Mouse (Mus musculus) left cerebral cortex, postnatal 14 days (tissue): ENCODE measurements around the gene Pbxip1. TPM values are rescaled to one million over a fixed set of nuclear protein-coding genes. Genes with fewer than 3 reads are reported as not detected.
A peak's percentile ranks its signal among the peaks of the same experiment; 100 is the strongest.

ENCODE experiments used
- DNase-seq, 2 experiments: peaks; one replicate each; pipeline ENCODE4 v3.0.0; 2021 to 2022; ENCODE audit warnings: low spot score in 2 of 2, mixed read lengths in 1 of 2
- intact Hi-C: fragments of 180-260 bp; cut with DNase I; formaldehyde crosslinking; loops from one replicate; pipeline ENCODE4 v1.15.1; 2025
- total RNA-seq, 2 experiments: library from RNA; stranded (reverse); gene quantifications; 2 replicates each; pipeline ENCODE4 v1.2.3; 2021

Gene Pbxip1
- total RNA-seq, 2 experiments from 2014 or later: 39.5 to 40.3 TPM

DNA sequence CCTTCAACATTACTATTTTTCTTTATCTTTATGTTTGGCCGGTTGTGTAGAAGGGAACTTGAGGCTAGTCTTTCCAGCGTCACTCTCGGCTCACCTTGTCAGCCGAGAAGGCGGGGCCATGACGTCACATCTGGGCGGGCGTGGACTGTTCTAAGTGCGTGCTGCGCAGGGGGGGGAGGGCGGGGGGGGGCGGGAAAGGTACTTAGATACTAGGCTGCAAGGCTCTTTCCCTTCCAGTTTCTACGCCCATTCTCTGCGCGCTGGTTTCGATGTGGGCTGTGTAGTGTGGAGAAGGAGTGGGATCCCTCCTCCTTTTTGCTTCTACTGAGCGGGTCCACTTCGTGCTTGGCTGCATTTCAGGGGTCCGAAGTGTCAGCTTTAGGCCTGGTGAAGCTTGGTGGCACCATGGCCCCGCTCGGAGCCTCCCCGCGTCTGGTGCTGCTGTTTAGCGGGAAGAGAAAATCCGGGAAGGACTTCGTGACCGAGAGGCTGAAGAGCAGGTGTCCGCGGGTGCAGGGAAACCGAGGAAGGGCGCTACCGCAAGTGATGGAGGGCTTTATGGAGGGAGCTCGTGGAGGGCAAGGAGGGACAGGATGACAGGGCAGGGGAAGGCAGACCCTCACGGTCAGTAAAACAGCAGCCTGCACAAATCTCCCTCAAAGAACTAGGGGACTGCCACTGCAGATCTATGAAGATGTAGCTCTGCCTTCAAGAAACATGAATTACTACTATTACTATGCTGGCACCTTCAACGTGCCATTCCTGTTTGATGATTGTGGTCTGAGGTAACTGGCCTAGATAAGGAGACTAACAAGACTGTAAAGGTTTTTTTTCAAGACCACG, 22.7 kb downstream of the Pbxip1 start:
- intact Hi-C loops: loop anchor here (10.0 kb wide), 1 partner anchor 396 kb away; no protein-coding TSS in a partner anchor

DNA sequence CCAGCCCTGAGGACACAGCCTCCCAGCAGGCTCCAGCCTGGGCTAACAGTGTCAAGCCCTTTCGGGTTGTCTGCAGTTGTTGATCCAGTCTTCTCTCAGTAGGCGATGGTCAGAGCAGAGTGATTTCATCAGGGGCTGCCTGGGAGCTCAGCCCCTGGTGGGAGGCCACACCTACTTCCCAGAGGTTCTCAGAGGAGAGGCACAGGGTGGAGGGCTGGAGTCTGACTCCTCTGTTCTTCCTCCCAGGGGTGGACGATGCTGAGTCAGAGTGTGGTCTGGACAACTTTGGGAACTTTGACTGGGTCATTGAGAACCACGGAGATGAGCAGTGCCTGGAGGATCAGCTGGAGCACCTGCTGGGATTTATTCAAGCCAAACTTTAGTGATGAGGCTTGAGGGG, 31.8 kb downstream of the Pbxip1 start:
- intact Hi-C loops: no loop called here

More for the DNA sequence above, 22.7 kb downstream of the Pbxip1 start:
- DNase-seq: peak; percentile 86 to 92

DNA sequence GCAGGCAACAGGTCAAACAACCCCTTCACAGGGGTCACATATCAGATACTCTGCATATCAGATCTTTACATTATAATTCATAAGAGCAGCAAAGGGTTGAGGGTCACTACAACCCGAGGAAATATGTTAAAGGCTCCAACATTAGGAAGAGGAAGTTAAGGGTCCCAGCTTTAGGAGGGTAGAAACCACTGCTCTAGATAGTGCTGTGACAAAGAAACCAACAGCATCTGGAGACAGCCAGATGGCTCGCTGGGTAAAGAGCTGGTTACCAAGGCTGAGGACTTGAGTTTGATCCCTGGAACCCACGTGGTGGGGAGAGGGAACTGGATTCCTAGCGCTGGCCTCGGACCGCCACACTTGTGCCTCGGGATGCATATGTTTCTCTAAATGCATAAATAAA, 35.8 kb downstream of the Pbxip1 start:
- DNase-seq: no peak
- intact Hi-C loops: no loop called here

More for the DNA sequence above, 31.8 kb downstream of the Pbxip1 start:
- no peak for DNase-seq

DNA sequence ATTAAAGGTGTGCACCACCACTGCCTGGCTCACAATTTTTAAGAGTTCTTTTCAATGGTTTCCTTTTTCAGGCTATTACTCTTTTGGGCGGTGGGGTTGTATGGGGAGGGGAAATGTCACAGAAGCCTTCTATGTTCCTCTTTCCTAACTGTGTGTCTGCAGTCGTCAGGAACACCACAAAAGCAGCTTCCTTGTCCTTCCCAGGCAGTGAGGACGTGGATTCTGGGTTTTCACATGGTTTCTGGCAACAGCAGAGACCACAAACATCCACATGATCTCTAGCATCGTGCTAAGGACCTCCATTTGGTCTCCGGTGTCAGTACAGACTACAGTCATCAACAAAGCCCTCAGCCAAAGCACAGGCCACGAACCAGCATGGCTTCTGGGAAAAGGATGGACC, 37.3 kb downstream of the Pbxip1 start:
- no peak for DNase-seq
- intact Hi-C loops: no loop called here

DNA sequence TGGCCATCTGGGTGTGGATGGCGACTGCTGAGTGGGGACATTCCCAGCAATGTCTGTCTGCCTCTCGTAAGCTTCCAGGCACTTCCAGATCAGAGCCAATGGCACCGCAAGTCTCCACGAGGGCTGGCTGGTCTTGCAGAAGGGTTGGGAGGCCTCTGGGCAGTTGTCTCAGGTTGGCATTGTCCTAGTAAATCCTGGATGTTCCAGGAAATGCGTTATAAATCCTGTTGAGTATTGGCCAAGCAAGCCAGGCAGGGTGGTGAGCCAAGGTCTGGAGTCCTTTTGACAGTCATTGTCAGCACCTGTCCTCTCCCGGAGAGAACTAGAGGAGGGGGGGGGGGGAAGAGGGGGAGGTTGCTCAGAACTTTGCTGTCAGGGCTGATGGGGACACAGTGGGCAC, 42.5 kb downstream of the Pbxip1 start:
- no peak for DNase-seq
- intact Hi-C loops: no loop called here

DNA sequence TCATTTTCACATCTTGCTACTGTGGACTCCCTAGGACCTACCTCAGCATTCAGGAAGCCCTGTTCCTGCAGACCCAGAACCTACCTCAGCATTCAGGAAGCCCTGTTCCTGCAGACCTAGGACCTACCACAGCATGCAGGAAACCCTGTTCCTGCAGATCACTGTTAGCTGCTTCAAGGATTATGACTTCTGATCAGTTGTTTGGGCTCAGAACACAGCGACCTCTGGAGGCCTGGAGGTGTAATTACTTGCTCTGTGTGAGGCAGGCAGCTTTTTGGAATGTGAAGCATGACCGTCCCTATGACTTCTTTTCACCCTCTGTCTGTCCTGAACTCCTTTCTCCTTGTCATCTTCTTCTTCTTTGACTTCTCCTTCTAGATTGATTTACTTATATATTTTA, 45.0 kb downstream of the Pbxip1 start:
- intact Hi-C loops: loop anchor here (10.0 kb wide), 1 partner anchor 137 kb away; the partner anchor contains the start of gene Adam15

DNA sequence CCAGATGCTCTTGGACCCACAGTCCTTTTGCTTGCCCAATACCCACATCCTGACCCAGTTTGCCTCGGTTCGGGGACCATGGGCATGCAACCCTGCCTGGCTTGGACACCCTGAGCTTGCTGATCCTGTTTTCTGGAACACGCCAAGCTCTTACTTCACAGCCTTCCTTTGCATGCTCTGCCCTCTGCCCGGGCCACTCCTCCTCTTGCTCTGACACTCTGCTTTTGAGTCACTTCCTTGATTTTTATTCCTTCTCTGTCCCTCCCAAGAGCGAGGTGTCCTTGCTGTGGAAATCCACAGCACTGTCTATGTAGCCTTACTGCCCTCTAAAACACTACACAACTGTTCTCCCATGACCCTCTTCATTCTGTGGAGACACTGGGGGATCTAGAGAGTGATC, 45.7 kb downstream of the Pbxip1 start:
- intact Hi-C loops: loop anchor here (10.0 kb wide), 1 partner anchor 137 kb away; the partner anchor contains the start of gene Adam15
- no peak for DNase-seq

More for the DNA sequence above, 45.0 kb downstream of the Pbxip1 start:
- no peak for DNase-seq

DNA sequence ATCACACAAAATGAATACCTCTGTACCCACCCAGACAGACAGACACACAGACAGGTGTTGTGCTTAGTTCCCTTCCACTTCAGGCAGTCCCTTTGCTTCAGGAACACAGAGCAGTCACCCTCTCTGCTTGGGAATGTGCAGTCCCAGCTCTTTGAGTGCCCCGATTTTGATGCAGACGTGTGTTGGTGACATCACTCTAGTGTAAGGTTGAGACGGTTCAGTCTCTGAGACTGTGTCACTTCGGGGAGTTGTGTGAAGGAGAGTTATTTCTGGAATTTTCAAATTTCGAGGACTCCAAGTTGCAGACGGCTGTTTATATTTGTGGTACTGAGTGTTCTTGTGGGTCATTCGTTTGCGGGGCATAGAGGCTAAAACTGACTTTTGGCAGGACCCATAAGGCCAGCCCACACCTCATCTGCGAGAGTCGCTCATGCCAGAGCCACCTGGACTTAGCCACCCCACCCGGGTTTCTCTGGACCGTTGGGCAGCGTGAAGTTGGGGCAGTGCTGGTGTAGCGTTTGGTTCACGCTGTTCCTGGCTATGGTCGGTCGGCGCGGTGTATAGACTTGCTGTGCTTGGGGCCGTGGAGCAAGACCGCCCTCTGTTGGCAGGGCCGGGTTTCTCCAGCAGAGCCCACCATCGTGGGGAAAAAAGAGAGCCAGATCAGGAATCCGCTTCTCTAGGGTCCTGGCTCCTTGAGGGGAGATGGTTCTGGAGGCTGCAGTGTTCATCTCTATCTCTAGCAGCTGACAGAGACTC, 48.4 kb downstream of the Pbxip1 start:
- intact Hi-C loops: loop anchor here (5.0 to 10.0 kb wide), 3 partner anchors 33 to 140 kb away; partner anchors contain the start of genes Adam15 and Pmvk
- DNase-seq: peak; percentile 31 to 68

DNA sequence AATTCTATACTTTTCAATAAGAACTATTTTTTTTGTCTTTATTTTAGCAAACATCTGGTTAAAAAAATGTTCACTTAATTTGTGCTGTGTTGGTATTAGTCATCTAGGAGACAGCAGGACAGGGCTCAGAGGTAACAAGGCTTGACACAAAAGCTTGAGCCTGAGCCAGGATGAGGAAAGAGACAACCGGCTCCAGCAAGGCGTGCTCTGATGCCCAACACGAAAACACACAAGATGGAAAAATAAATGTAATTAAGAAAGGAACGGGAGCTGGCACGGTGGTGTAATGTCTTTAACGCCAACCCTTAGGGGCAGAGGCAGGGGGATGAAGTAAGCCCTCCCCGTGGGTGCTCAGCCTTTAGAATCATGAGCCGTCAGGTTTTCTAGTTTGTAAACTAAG, 49.6 kb downstream of the Pbxip1 start:
- intact Hi-C loops: loop anchor here (5.0 to 10.0 kb wide), 3 partner anchors 34 to 141 kb away; partner anchors contain the start of genes Adam15 and Pmvk

DNA sequence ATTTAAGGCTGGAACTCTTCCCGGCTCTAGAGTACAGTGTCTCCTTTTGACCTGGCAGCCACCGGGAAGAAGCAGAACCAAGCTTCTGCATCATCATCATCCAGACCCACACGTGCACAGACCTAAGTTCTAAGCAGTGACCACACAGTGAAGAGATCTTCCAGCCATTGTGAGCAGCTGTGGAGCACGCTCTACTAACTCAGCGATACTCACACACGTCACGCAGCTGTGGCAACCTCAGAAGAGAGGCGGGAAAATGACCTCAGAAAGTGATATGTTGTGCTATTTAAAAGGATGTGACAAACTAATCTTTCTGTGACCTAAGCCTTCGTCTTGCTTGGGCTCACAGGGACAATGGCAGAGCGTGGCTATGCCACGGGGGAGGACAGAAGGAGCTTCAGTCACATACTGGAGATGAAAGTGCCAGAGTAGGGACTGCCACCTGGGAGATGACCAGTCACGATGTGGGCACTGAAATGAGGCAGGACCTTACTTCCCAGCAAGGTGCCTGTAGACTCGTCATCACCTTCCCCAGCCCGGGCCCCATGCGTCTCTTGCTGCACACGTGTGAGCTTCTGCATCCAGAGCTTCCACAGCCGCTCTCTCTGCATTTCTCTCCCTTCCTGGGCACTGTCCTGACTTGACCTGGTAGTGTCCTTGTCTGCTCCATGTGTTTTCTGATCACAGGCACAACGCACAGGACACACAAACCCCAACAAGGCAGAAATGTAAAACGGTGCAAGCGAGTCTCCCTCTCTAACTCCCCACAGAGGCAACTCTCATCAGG, 50.6 kb downstream of the Pbxip1 start:
- intact Hi-C loops: loop anchor here (5.0 to 10.0 kb wide), 3 partner anchors 35 to 142 kb away; partner anchors contain the start of genes Adam15 and Pmvk
- no peak for DNase-seq

More for the DNA sequence above, 49.6 kb downstream of the Pbxip1 start:
- no peak for DNase-seq

DNA sequence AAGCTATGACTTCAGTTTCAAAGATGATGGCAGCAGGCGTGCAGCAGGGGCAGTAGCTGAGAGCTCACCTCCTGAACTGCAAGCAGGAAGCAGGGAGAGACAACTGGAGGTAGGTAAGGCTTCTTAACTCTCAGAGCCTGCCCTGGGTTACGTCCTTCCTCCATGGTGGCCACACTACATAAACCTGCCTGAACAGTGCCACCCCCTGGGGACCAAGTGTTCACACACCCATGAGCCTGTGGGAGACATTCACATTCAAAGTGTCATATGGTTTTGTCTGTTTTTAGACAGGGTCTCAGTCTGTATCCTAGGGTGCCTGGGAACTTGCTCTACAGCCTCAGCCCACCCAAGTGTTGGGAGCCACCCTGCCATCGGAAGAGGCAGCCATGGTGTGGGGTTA, 54.3 kb downstream of the Pbxip1 start:
- intact Hi-C loops: no loop called here
- DNase-seq: no peak

DNA sequence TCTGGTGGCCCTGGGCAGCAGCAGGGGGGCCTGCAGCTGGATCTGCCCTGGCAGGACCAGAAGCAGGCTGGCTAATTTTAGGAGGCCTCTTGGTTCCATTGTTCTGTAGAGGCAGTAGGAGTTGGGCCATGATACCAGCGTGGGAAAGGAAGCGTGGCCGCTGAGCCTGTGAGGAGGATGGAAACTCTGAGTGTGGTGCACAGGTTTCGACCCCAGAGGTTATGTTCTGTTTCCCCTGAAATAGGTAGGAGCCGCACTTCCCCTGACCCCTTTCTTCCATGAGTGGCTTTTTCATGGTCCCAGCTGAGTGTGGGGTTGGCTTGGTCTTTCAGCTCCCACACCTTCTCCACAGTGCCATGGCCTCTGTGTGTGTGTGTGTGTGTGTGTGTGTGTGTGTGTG, 55.1 kb downstream of the Pbxip1 start:
- no peak for DNase-seq
- intact Hi-C loops: no loop called here

DNA sequence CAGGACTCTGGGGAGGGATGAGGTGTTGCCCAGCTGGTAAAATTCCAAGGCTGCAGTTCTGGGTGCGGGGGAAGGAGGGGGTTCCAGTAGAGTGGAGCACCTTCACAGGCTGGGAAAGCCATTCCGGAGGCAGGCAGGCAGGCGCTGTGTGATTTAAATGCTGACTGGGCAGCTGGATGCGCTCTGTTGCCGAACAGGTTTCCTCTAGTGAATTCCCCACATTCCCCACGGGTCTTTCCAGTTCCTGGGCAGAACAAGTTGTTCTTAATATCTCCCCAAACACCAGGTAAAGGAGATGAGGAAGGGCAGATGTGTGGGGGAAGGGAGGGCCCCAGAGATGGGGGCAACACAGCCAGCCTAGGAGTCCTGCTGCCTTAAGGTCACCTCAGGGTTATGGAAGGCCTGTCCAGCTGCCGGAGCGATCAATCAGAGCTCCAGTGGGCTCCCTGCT, 56.2 kb downstream of the Pbxip1 start:
- intact Hi-C loops: no loop called here
- no peak for DNase-seq

DNA sequence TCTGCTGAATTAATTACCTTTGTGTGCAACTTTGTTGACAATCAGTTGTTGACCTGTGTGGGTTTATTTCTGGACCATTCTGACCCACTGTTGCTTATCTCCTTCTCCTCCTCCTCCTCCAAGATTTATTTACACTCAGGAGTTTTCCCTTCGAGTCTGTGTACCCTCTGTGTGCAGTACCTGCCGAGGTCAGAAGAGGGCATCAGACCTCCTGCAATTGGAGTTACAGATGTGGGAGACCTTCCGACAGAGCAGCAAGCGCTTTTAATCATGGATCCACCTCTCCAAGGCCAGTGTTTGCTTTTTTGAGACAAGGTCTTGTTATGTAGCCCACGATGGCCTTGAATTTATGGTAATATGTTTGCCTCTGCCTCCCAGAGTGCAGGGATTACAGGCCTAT, 58.1 kb downstream of the Pbxip1 start:
- intact Hi-C loops: no loop called here
- no peak for DNase-seq

DNA sequence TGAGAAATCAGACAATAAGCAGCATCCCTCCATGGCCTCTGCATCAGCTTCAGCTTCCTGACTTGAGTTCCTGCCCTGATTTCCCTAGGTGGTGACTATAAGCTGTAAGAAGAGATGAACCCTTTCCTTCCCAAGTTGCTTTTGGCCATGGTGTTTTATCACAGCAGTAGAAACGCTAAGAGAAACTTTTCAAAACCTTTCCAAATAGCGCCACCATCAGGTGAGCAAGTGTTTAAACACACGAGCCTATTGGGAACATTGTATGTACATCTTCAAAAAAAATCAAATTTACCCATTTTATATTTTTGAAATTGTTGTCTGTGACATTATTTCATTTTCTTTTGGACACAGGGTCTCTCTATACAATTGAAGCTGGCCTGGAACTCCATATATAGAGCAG, 59.9 kb downstream of the Pbxip1 start:
- no peak for DNase-seq
- intact Hi-C loops: no loop called here

DNA sequence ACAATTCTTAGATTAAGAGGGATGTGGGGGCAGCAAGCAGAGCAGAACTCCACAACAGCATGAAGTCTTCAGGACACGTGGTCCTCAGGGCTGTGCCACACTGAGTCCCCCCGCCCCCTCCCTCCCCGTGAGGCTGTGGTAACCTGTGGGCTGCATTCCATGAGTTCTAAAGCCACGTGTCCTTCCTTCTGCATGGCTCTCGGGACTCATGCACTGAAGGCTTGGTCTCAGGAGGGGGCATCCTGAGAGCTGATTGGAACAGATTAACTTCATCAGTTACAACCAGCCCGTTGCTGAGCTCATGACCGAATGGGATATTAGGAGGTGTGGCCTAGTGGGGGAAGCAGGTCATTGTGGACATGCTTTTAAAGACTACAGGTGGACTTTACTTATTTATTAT, 63.2 kb downstream of the Pbxip1 start:
- intact Hi-C loops: no loop called here
- DNase-seq: no peak
